Mouse (Mus musculus) right cerebral cortex, postnatal 14 days (tissue): Measurements from ENCODE around the gene Tmem45a2.
A peak's percentile ranks its signal among the peaks of the same experiment; 100 is the strongest.
"Not testable (repeated sequence)": the region's sequence is repeated elsewhere in the genome, so short reads cannot be mapped to it uniquely, and the experiment has no call there.

Experiments used
- DNase-seq: peaks from one replicate; pipeline ENCODE4 v3.0.0; 2022

Gene Tmem45a2

GRCm38 (mm10) chr16:57071132-57071639, at the start of gene Tmem45a2:
TSS of gene Tmem45a2 (minus strand) at chr16:57071372.
- DNase-seq: no peak

DNA sequence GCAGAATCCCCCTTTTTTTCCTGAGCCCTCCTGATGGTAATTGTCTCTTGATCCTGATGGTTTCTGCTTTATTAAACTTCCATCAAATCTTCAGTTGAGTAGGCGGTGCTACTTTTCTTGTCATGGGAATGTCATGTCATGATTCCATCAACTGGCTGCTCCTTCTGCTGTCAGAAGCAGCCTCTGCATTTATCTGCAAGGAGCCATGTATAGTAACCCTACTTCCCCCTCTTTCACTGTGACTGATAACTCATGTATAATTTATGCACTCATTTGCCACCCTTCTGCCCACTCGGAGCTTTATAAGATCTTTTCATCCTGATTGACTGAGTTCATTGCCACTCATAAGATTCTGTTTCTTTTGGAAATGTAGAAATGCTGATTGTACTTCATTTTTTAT, 46.4 kb upstream of the Tmem45a2 start:
- DNase-seq: no peak

DNA sequence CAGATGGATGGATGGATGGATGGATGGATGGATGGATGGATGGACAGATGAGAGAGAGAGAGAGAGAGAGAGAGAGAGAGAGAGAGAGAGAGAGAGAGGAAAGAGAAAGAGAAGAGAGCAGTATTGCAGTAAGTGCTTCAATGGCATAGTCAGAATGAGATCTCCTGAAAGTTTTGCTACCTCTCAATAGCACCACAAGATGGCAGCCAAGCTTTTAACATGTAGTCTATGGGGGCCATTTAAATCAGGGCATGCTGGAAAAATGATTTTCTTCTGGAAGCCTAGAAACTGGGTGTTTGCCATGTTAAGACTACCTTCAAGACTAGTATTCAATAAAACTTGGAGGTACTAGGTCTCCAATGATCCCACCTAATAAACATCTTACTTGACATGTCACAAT, 44.9 kb upstream of the Tmem45a2 start:
- DNase-seq: no peak

DNA sequence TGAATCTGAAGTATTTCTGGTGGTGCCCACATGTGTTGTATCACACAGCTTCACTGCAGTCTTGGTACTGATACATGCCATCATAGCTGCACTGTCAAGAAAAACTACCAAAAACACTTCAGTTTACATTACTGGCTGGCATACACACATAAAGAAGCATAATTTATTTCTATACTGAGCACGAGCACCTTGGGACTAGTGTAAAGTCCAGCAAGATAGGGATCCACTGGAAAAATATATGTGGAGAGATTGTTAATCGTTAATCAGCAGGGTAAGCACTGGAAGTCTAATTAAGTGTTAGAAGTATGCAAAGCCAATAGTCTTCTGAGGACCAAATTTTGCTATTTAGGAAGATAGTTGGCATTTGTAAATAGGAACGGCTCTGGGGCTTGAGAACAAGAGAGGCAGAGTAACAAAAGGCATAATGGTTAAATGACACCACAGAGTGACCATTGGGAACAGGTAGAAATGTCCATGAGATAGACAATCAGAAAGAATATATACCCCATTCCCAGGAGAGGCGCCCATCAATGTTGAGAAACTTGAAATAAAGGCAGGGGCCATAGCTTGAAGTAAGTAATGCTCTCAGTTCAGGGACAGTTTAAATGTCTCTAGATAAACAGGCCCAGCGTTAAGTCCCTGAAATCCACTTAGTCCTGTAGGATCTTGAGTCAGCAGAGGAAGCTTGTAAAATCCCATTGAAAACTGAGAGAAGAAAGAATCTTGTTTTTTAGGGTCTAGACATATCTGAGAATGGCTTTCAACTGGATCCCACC, 35.2 kb upstream of the Tmem45a2 start:
- DNase-seq: no peak

DNA sequence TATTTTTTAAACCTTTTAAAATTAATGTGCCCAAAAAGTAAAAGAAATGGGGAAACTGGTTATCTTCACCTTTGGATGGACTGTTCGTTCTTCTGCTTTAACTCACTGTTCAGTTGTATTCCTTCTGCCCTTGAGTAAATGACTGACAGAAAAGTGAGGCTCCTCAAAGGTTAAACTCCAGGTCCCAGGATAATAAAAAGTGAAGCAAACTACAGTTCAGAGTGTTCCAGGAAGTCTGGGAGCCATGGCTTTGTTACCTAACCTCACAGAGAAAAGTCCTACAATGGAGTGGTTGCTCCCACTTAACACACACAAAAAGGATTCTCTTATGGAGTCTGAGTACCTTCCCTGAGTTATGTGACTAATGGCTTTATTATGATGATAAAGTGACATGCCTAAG, 30.0 kb upstream of the Tmem45a2 start:
- DNase-seq: no peak

- no peak for DNase-seq
Observed at GRCm38 (mm10) chr16:57099572-57100237, 28.5 kb upstream of the Tmem45a2 start.

DNA sequence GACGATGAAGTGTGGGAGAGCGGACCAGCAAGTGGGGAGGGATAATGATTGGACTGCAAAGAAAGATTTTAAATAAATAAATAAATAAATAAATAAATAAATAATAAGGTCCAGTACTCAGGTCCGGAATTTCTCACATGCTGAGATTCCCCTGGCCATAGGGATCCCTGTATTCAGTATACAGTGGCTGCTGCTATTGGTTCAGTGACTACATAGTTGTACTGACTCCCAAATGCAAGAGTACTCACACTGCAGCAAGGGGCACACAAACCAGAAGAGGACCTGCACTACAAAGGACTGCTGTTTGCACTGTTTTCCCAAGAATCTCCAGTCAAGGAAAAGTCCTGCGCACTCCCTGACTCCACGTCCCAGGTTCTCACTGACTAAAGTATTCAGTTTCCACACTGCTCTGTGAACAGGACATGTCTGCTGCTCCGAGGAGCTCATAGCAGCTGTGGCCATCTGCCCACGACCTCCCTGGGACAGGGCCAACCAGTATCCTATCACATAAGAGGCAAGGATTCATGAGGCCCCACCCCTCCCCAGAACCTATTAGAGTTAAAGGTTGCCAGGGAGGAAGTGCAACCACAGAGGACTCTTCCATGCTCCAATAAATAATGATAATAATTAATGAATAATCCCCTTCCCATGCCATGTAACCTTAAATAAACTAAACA, 27.4 kb upstream of the Tmem45a2 start:
- no peak for DNase-seq

GRCm38 (mm10) chr16:57092911-57093605, 21.9 kb upstream of the Tmem45a2 start:
- no peak for DNase-seq

GRCm38 (mm10) chr16:57092460-57092859, 21.3 kb upstream of the Tmem45a2 start:
- DNase-seq: peak; percentile 59

DNA sequence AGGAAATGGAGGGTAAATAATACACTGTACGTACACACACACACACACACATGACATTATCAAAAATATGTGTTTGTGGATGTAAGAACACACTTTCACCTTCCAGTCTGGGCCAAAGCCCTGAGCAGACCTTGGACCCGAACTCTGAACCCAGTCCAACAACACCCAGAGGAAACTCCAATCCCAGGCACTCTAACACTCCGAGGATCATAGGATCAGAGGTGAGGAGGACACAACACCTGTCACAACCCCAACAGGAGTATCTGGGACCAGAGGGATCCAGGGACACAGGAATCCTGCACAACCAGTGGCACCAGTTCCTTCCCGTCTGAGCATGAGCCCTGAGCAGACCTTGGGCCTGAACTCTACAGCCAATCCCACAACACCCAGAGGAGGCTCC, 8.4 kb upstream of the Tmem45a2 start:
- no peak for DNase-seq

DNA sequence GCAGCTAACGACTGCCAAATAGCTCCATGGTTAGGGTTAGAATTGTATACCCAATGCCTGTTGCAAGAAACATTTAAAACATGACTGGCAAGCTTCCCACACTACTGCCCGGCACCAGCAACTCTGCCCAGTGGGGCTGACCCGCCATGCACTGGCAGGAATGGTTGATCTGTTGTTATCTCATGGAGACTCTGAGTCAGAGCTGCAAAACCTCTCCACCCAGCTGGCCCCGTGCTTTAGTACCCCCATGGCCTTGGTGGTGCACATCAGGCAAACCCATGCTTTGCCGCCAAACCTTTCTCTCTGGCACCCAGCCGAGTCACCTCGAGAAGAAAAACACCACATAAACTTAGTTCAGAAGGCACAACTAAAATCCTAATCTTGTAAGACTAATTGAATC, 4.8 kb upstream of the Tmem45a2 start:
- DNase-seq: no peak

DNA sequence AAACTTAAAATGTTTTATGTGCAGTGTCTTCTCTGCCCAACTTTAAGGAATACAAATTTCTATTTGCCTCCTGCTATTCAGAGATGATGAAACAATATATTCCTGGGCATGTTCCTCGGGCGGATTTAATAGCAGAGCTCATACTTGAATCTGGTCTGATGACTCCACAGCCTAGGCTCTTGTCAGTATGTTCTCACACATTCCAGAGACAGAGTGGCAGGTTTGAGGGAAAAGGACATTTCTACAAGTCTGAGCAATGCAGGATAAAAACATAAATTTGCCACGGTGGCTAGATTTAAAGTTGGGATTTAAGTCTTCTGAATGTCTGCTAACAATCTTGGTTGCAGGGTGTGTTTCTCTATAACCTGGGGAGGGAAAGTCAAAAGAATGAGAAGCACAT, 9.1 kb downstream of the Tmem45a2 start:
- DNase-seq: no peak

DNA sequence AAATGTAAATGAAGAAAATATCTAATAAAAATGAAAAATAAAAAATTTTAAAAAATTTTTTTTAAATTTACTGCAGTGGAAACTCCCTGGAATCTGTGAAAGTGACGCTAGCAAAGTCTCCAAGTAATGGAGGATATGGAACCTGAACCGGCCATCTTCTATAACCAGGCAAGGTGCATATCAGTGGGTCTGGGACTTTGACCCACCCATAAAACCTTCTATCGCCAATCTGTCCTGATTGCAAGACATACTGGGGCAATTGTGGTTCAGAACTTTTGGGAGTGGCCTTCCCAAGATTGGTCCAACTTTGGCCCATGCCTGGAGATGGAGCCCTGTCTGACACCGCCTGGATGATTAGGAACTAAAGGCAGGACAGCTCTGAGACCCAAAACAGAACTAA, 14.2 kb downstream of the Tmem45a2 start:
- no peak for DNase-seq

DNA sequence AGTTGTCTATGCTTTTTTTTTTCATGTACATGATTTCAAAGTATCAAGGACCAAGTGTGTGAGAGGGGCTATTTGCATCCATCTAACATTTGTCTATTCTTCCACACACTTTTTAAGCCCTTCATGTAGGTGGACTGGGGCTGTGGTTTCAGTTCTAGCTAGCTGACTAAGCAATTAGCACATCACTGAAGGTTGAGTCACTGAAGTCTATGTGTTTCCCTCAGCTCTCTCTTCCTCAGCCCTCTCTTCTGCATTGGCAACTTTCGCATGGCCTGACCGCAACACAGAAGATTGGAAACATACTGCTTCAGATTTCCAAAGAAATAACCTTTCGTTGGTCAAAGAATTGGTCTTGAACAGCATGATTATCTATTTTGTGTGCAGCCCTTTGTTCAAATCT, 21.2 kb downstream of the Tmem45a2 start:
- no peak for DNase-seq

- no peak for DNase-seq
Observed at GRCm38 (mm10) chr16:57038600-57038999, 32.6 kb downstream of the Tmem45a2 start.

DNA sequence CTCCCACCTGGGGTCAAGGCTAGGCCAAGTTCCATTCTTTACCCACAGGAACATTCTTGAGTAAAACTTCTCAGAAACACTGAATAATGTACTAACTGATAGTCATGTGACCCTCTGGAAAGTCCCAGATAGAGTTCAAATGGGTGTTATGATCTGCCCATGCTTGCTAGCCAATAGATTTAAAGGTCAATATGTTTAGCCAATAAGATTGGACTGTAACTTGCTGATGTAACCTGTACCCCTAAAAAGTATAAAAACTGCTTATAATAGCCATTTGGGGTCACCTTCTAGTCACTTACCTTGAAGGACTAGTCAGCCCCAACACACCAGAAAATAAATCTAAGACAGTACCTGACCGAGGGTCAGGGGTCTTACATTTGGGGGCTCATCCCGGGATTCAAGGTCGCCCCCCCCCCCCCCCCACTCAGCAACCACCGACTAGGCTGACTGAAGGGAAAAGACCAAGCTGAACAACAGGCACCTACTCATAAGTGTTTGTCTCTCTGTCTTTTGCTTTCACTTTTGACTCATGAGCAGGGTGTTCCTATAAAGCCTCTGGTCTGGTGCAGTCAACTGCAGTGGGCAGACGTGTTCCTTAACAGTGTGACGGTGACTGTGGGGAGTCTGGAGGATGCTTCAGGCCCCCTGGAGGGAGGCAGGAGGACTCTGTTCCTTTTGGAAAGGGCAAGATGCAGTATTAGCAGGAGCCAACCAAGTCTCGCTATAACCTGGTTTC, 40.9 kb downstream of the Tmem45a2 start:
- DNase-seq: no peak

GRCm38 (mm10) chr16:56998283-56998682, 72.9 kb downstream of the Tmem45a2 start:
- DNase-seq: not testable (repeated sequence)
